Mouse (Mus musculus): Measurements from ENCODE around the gene Elovl5.

The Elovl5 gene

GRCm38 (mm10) chr9:77927431-77927830, 10.3 kb downstream of the Elovl5 start:
- DNase-seq (ENCODE audit: extremely low read depth, low read depth) = no peak

GRCm38 (mm10) chr9:77928769-77929168, 11.6 kb downstream of the Elovl5 start:
- DNase-seq (ENCODE audit: extremely low read depth, low read depth) = no peak

- DNase-seq (ENCODE audit: extremely low read depth, low read depth) = no peak
These were observed 12.1 kb downstream of the Elovl5 start for GRCm38 (mm10) chr9:77929296-77929695.

- DNase-seq (ENCODE audit: extremely low read depth, low read depth) = no peak
These were observed 13.1 kb downstream of the Elovl5 start for GRCm38 (mm10) chr9:77930036-77930859.

- DNase-seq (ENCODE audit: extremely low read depth, low read depth) = no peak
These were observed 13.7 kb downstream of the Elovl5 start for GRCm38 (mm10) chr9:77930860-77931184.

- no peak for DNase-seq (ENCODE audit: extremely low read depth, low read depth)
These were observed 14.6 kb downstream of the Elovl5 start for GRCm38 (mm10) chr9:77931740-77932139.

- DNase-seq (ENCODE audit: extremely low read depth, low read depth) = no peak
These were observed 18.9 kb downstream of the Elovl5 start for GRCm38 (mm10) chr9:77935818-77936611.

- DNase-seq (ENCODE audit: extremely low read depth, low read depth) = no peak
These were observed 20.7 kb downstream of the Elovl5 start for GRCm38 (mm10) chr9:77937875-77938274.

- DNase-seq (ENCODE audit: extremely low read depth, low read depth) = no peak
These were observed 21.8 kb downstream of the Elovl5 start for GRCm38 (mm10) chr9:77938761-77939553.

GRCm38 (mm10) chr9:77939554-77939920, 22.4 kb downstream of the Elovl5 start:
- no peak for DNase-seq (ENCODE audit: extremely low read depth, low read depth)

- DNase-seq (ENCODE audit: extremely low read depth, low read depth) = no peak
These were observed 23.9 kb downstream of the Elovl5 start for GRCm38 (mm10) chr9:77941058-77941457.

GRCm38 (mm10) chr9:77941836-77942235, 24.7 kb downstream of the Elovl5 start:
- DNase-seq (ENCODE audit: extremely low read depth, low read depth) = no peak

GRCm38 (mm10) chr9:77942411-77942810, 25.2 kb downstream of the Elovl5 start:
- DNase-seq (ENCODE audit: extremely low read depth, low read depth) = no peak

- DNase-seq (ENCODE audit: extremely low read depth, low read depth) = no peak
These were observed 26.2 kb downstream of the Elovl5 start for GRCm38 (mm10) chr9:77943316-77943715.

- DNase-seq (ENCODE audit: extremely low read depth, low read depth) = no peak
These were observed 27.0 kb downstream of the Elovl5 start for GRCm38 (mm10) chr9:77944195-77944594.

- no peak for DNase-seq (ENCODE audit: extremely low read depth, low read depth)
These were observed 28.9 kb downstream of the Elovl5 start for GRCm38 (mm10) chr9:77945792-77946666.

- DNase-seq (ENCODE audit: extremely low read depth, low read depth) = no peak
These were observed 31.1 kb downstream of the Elovl5 start for GRCm38 (mm10) chr9:77948214-77948613.

GRCm38 (mm10) chr9:77949753-77950268, 32.6 kb downstream of the Elovl5 start:
- DNase-seq (ENCODE audit: extremely low read depth, low read depth) = no peak

- DNase-seq (ENCODE audit: extremely low read depth, low read depth) = no peak
These were observed 33.8 kb downstream of the Elovl5 start for GRCm38 (mm10) chr9:77950841-77951475.

- no peak for DNase-seq (ENCODE audit: extremely low read depth, low read depth)
These were observed 34.8 kb downstream of the Elovl5 start for GRCm38 (mm10) chr9:77951971-77952370.

Data from MEL-GATA-1-ER (cell line).